Mouse (Mus musculus): ENCODE data around the gene Mup22. TPM values are rescaled to one million over a fixed set of nuclear protein-coding genes. Genes with fewer than 3 reads are reported as not detected.

Mup22 gene
- 40,078 TPM for polyA plus RNA-seq (2014; fragmentation: Illumina TruSeq; extraction: RNeasy Lipid Tissue Mini Kit (QIAGEN cat#74804); ENCODE audit: low read depth, low replicate concordance)

GRCm38 (mm10) chr4:60821363-60821762 lies at the start of gene Mup22:
Gene Mup22 (minus strand): TSS chr4:60821463.

Other genes starting within 250 kb of the Mup22 start
- 247 TPM for gene Mup10, start 239.3 kb downstream of the Mup22 start, polyA plus RNA-seq (2014; fragmentation: Illumina TruSeq; extraction: RNeasy Lipid Tissue Mini Kit (QIAGEN cat#74804); ENCODE audit: low read depth, low replicate concordance)
- 4,023 TPM for gene Mup11, start 159.1 kb downstream of the Mup22 start, polyA plus RNA-seq (2014; fragmentation: Illumina TruSeq; extraction: RNeasy Lipid Tissue Mini Kit (QIAGEN cat#74804); ENCODE audit: low read depth, low replicate concordance)
- 28.7 TPM for gene Mup12, start 80.1 kb downstream of the Mup22 start, polyA plus RNA-seq (2014; fragmentation: Illumina TruSeq; extraction: RNeasy Lipid Tissue Mini Kit (QIAGEN cat#74804); ENCODE audit: low read depth, low replicate concordance)

Data from liver, adult 10 weeks (tissue).